Mouse (Mus musculus) small intestine, adult 2 months (tissue): ENCODE results near the gene Ccdc91.

ENCODE experiments used
- CTCF ChIP-seq: fragments of 200-500 bp; IDR thresholded peaks from 2 replicates; pipeline ENCODE4 v1.5.1; 2012; ENCODE audit warnings: low read depth, mild to moderate bottlenecking, control low read depth, inconsistent platforms, low read length, moderate library complexity, mixed read lengths; ENCODE audit not compliant: insufficient replicate concordance, insufficient read length; ENCODE audit errors: extremely low read depth
- POLR2A ChIP-seq: fragments of 200-500 bp; IDR thresholded peaks from 2 replicates; pipeline ENCODE4 v1.6.1; 2012; ENCODE audit warnings: low read depth, mild to moderate bottlenecking, control low read depth, inconsistent platforms, low read length, moderate library complexity

DNA sequence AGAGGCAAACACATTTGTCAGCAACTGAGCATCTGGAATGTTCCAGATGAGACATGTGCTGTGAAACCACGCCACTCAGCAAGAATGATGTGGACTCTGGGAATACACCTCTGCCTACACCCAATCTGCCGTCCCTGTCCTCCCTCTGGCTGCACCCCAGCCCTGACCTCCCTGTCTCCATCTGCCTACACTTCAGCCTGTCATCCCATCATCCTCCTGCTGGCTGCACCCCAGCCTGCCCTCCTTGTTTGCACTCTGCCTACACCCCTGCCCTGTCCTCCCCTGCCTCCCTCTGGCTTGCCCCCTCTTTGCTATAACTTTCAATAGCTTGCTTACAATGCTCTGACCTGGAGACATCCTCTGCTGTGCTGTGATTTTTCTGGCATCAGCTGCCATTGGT lies 196.9 kb downstream of the Ccdc91 start:
- no peak for TF ChIP-seq CTCF
- TF ChIP-seq POLR2A, result no peak
